Mouse (Mus musculus): ENCODE measurements around the gene Akr1c14. TPM values are rescaled to one million over a fixed set of nuclear protein-coding genes. Genes with fewer than 3 reads are reported as not detected.
"Not testable (repeated sequence)": the region's sequence is repeated elsewhere in the genome, so short reads cannot be mapped to it uniquely, and the experiment has no call there.

The Akr1c14 gene
- polyA plus RNA-seq, 1 experiment, result not detected

- no peak for TF ChIP-seq POLR2A (IDR thresholded peaks at IDR 0.05; ENCODE audit: insufficient read depth, low read depth, low read length)
- no peak for TF ChIP-seq CTCF (IDR thresholded peaks at IDR 0.05; ENCODE audit: insufficient read depth, low read depth, low read length)
- Histone ChIP-seq H3K4me1 (ENCODE audit: control insufficient read depth, insufficient read depth, low read length) (no peaks in the 10 kb centered on the region), H3K27ac (ENCODE audit: insufficient read depth, low read depth, low read length) (no peak overlapping the region), H3K4me3 (ENCODE audit: insufficient read depth, low read depth, low read length) (no peak overlapping the region)
- WGBS, result 24% methylated on average over 6 of the region's 6 CpGs
These were observed 61.7 kb downstream of the Akr1c14 start for GRCm38 (mm10) chr13:4110281-4111188.

GRCm38 (mm10) chr13:4119181-4119904 is 70.5 kb downstream of the Akr1c14 start:
- Histone ChIP-seq H3K4me1 (ENCODE audit: control insufficient read depth, insufficient read depth, low read length) (no peaks in the 10 kb centered on the region), H3K4me3 (ENCODE audit: insufficient read depth, low read depth, low read length) (no peak overlapping the region), H3K27ac (ENCODE audit: insufficient read depth, low read depth, low read length) (no peak overlapping the region)
- TF ChIP-seq POLR2A (IDR thresholded peaks at IDR 0.05; ENCODE audit: insufficient read depth, low read depth, low read length) (no peak), CTCF (IDR thresholded peaks at IDR 0.05; ENCODE audit: insufficient read depth, low read depth, low read length) (no peak)
- 71% methylated on average over 2 of the region's 2 CpGs for WGBS

- no peaks in the 10 kb centered on the region for H3K4me1 ChIP-seq (ENCODE audit: control insufficient read depth, insufficient read depth, low read length)
- TF ChIP-seq CTCF (IDR thresholded peaks at IDR 0.05; ENCODE audit: insufficient read depth, low read depth, low read length) (no peak), POLR2A (IDR thresholded peaks at IDR 0.05; ENCODE audit: insufficient read depth, low read depth, low read length) (no peak)
- WGBS, result 60% methylated on average over 7 of the region's 7 CpGs
- H3K27ac ChIP-seq (ENCODE audit: insufficient read depth, low read depth, low read length), result no peak overlapping the region
- H3K4me3 ChIP-seq (ENCODE audit: insufficient read depth, low read depth, low read length), result no peak overlapping the region
These were observed 74.3 kb downstream of the Akr1c14 start for GRCm38 (mm10) chr13:4123146-4123545.

- H3K4me3 ChIP-seq (ENCODE audit: insufficient read depth, low read depth, low read length); H3K4me1 ChIP-seq (ENCODE audit: control insufficient read depth, insufficient read depth, low read length); H3K27ac ChIP-seq (ENCODE audit: insufficient read depth, low read depth, low read length): not testable (repeated sequence)
- 91% methylated on average over 6 of the region's 6 CpGs for WGBS
These were observed 75.7 kb downstream of the Akr1c14 start for GRCm38 (mm10) chr13:4124471-4124870.

GRCm38 (mm10) chr13:4125846-4126245 is 77.0 kb downstream of the Akr1c14 start:
- H3K27ac ChIP-seq (ENCODE audit: insufficient read depth, low read depth, low read length); H3K4me1 ChIP-seq (ENCODE audit: control insufficient read depth, insufficient read depth, low read length); H3K4me3 ChIP-seq (ENCODE audit: insufficient read depth, low read depth, low read length): not testable (repeated sequence)
- WGBS, result 28% methylated on average over 1 of the region's 1 CpGs

GRCm38 (mm10) chr13:4129100-4129499 is 80.3 kb downstream of the Akr1c14 start:
- H3K4me3 ChIP-seq (ENCODE audit: insufficient read depth, low read depth, low read length), result no peak overlapping the region
- no peaks in the 10 kb centered on the region for H3K4me1 ChIP-seq (ENCODE audit: control insufficient read depth, insufficient read depth, low read length)
- no peak overlapping the region for H3K27ac ChIP-seq (ENCODE audit: insufficient read depth, low read depth, low read length)
- WGBS, result 36% methylated on average over 5 of the region's 5 CpGs
- no peak for TF ChIP-seq POLR2A (IDR thresholded peaks at IDR 0.05; ENCODE audit: insufficient read depth, low read depth, low read length)
- TF ChIP-seq CTCF (IDR thresholded peaks at IDR 0.05; ENCODE audit: insufficient read depth, low read depth, low read length), result no peak

- Histone ChIP-seq H3K4me1 (ENCODE audit: control insufficient read depth, insufficient read depth, low read length) (no peaks in the 10 kb centered on the region), H3K27ac (ENCODE audit: insufficient read depth, low read depth, low read length) (no peak overlapping the region), H3K4me3 (ENCODE audit: insufficient read depth, low read depth, low read length) (no peak overlapping the region)
- no peak for TF ChIP-seq CTCF (IDR thresholded peaks at IDR 0.05; ENCODE audit: insufficient read depth, low read depth, low read length)
- no peak for TF ChIP-seq POLR2A (IDR thresholded peaks at IDR 0.05; ENCODE audit: insufficient read depth, low read depth, low read length)
- WGBS, result 80% methylated on average over 1 of the region's 1 CpGs
These were observed 82.5 kb downstream of the Akr1c14 start for GRCm38 (mm10) chr13:4131317-4131716.

- WGBS, result 77% methylated on average over 3 of the region's 3 CpGs
- TF ChIP-seq POLR2A (IDR thresholded peaks at IDR 0.05; ENCODE audit: insufficient read depth, low read depth, low read length) (no peak), CTCF (IDR thresholded peaks at IDR 0.05; ENCODE audit: insufficient read depth, low read depth, low read length) (no peak)
- Histone ChIP-seq H3K4me3 (ENCODE audit: insufficient read depth, low read depth, low read length) (no peak overlapping the region), H3K27ac (ENCODE audit: insufficient read depth, low read depth, low read length) (no peak overlapping the region), H3K4me1 (ENCODE audit: control insufficient read depth, insufficient read depth, low read length) (no peaks in the 10 kb centered on the region)
These were observed 82.9 kb downstream of the Akr1c14 start for GRCm38 (mm10) chr13:4131721-4132120.

- Histone ChIP-seq H3K27ac (ENCODE audit: insufficient read depth, low read depth, low read length) (no peak overlapping the region), H3K4me3 (ENCODE audit: insufficient read depth, low read depth, low read length) (no peak overlapping the region), H3K4me1 (ENCODE audit: control insufficient read depth, insufficient read depth, low read length) (no peaks in the 10 kb centered on the region)
- TF ChIP-seq CTCF (IDR thresholded peaks at IDR 0.05; ENCODE audit: insufficient read depth, low read depth, low read length), result no peak
- TF ChIP-seq POLR2A (IDR thresholded peaks at IDR 0.05; ENCODE audit: insufficient read depth, low read depth, low read length), result no peak
- WGBS, result 30% methylated on average over 2 of the region's 2 CpGs
These were observed 84.3 kb downstream of the Akr1c14 start for GRCm38 (mm10) chr13:4133070-4133469.

Other genes with a start within 250 kb of the Akr1c14 start
- not detected in 2 replicates for gene Calml3, start 244.7 kb upstream of the Akr1c14 start, polyA plus RNA-seq (2012; ENCODE audit: insufficient read depth, insufficient read length, low replicate concordance, missing spikeins)
- gene Calm4, start 211.3 kb upstream of the Akr1c14 start, polyA plus RNA-seq (2012; ENCODE audit: insufficient read depth, insufficient read length, low replicate concordance, missing spikeins), result not detected in 2 replicates
- gene Calm5, start 194.8 kb upstream of the Akr1c14 start, polyA plus RNA-seq (2012; ENCODE audit: insufficient read depth, insufficient read length, low replicate concordance, missing spikeins), result not detected in 2 replicates
- gene Net1, start 130.8 kb upstream of the Akr1c14 start, polyA plus RNA-seq (2012; ENCODE audit: insufficient read depth, insufficient read length, low replicate concordance, missing spikeins), result not detected in 2 replicates
- not detected in 2 replicates for gene Tubal3, start 130.7 kb upstream of the Akr1c14 start, polyA plus RNA-seq (2012; ENCODE audit: insufficient read depth, insufficient read length, low replicate concordance, missing spikeins)
- gene Ucn3, start 103.7 kb upstream of the Akr1c14 start, polyA plus RNA-seq (2012; ENCODE audit: insufficient read depth, insufficient read length, low replicate concordance, missing spikeins), result not detected in 2 replicates
- gene Akr1c18, start 101.6 kb downstream of the Akr1c14 start, polyA plus RNA-seq (2012; ENCODE audit: insufficient read depth, insufficient read length, low replicate concordance, missing spikeins), result not detected in 2 replicates
- not detected in 2 replicates for gene Akr1c13, start 142.1 kb downstream of the Akr1c14 start, polyA plus RNA-seq (2012; ENCODE audit: insufficient read depth, insufficient read length, low replicate concordance, missing spikeins)
- gene Akr1c19, start 179.7 kb downstream of the Akr1c14 start, polyA plus RNA-seq (2012; ENCODE audit: insufficient read depth, insufficient read length, low replicate concordance, missing spikeins), result not detected in 2 replicates
- not detected in 2 replicates for gene Akr1c12, start 230.4 kb downstream of the Akr1c14 start, polyA plus RNA-seq (2012; ENCODE audit: insufficient read depth, insufficient read length, low replicate concordance, missing spikeins)